Mouse (Mus musculus): ENCODE measurements around the gene Defb19. TPM values are rescaled to one million over a fixed set of nuclear protein-coding genes. Genes with fewer than 3 reads are reported as not detected.
A peak's percentile ranks its signal among the peaks of the same experiment; 100 is the strongest.

Gene Defb19
- polyA plus RNA-seq, 1 experiment, result not detected

GRCm38 (mm10) chr2:152620367-152621134, 40.4 kb upstream of the Defb19 start:
- Histone ChIP-seq H3K4me1 (ENCODE audit: control insufficient read depth, insufficient read depth, low read length) (peaks cover 2% of the 10 kb centered on the region; the same call in 1 of the 2 replicates), H3K4me3 (ENCODE audit: insufficient read depth, low read length) (no peak overlapping the region), H3K27ac (ENCODE audit: insufficient read depth, low read depth, low read length) (no peak overlapping the region)
- TF ChIP-seq POLR2A (IDR thresholded peaks at IDR 0.05; ENCODE audit: borderline replicate concordance, low read depth, low read length) (no peak), CTCF (IDR thresholded peaks at IDR 0.05; ENCODE audit: low read depth, low read length) (no peak)

GRCm38 (mm10) chr2:152617374-152617773, 37.3 kb upstream of the Defb19 start:
- Histone ChIP-seq H3K4me3 (ENCODE audit: insufficient read depth, low read length) (no peak overlapping the region), H3K4me1 (ENCODE audit: control insufficient read depth, insufficient read depth, low read length) (peaks cover 2% of the 10 kb centered on the region; the same call in 1 of the 2 replicates), H3K27ac (ENCODE audit: insufficient read depth, low read depth, low read length) (no peak overlapping the region)
- no peak for TF ChIP-seq CTCF (IDR thresholded peaks at IDR 0.05; ENCODE audit: low read depth, low read length)
- TF ChIP-seq POLR2A (IDR thresholded peaks at IDR 0.05; ENCODE audit: borderline replicate concordance, low read depth, low read length), result no peak

DNA sequence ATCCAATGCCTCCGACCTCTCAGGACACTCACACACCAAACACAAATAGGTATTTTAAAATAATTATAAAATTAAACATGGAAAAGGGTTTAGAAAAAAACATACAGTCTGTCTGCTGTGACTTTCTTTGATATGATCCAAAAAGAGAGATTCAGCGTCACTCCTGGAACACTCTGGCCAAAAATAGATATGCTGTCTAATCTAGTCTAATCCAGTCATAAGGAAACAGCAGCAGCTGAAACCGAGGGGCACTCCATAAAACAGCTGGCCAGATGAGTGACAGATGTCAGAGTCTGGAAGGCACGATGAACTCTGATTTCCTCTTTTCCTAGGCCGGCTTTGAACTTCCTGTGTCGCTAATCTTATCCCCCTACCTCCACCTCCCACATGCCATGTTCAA, 36.4 kb upstream of the Defb19 start:
- Histone ChIP-seq H3K27ac (ENCODE audit: insufficient read depth, low read depth, low read length) (no peak overlapping the region), H3K4me3 (ENCODE audit: insufficient read depth, low read length) (no peak overlapping the region), H3K4me1 (ENCODE audit: control insufficient read depth, insufficient read depth, low read length) (peaks cover 2% of the 10 kb centered on the region; the same call in 1 of the 2 replicates)
- no peak for TF ChIP-seq POLR2A (IDR thresholded peaks at IDR 0.05; ENCODE audit: borderline replicate concordance, low read depth, low read length)
- TF ChIP-seq CTCF (IDR thresholded peaks at IDR 0.05; ENCODE audit: low read depth, low read length), result no peak

DNA sequence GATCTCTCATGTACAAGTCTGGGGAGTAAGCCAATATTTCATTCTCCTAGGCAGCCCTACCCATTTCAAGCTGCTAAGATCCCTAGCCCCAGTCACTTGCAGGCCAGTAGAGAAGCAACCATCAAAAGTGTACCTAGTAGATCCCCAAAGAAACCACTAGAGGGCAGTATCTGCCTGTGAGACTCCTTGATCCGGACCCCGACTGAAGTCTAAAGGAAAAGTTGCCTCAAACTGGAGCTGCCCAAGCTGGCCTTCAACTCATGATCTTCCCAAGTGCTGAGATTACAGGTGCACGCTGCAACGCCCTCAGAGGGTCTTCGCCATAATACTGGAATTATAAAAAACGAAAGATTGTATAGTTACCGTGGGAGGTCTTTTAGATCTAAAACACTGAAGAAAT, 35.5 kb upstream of the Defb19 start:
- no peak overlapping the region for H3K4me3 ChIP-seq (ENCODE audit: insufficient read depth, low read length)
- H3K27ac ChIP-seq (ENCODE audit: insufficient read depth, low read depth, low read length), result no peak overlapping the region
- TF ChIP-seq CTCF (IDR thresholded peaks at IDR 0.05; ENCODE audit: low read depth, low read length) (peak; percentile 42; the same call in 1 of the 2 replicates), POLR2A (IDR thresholded peaks at IDR 0.05; ENCODE audit: borderline replicate concordance, low read depth, low read length) (no peak)
- 0 out of 2 replicates have a peak, but pooled peaks cover 2% of the 10 kb centered on the region for H3K4me1 ChIP-seq (ENCODE audit: control insufficient read depth, insufficient read depth, low read length)

DNA sequence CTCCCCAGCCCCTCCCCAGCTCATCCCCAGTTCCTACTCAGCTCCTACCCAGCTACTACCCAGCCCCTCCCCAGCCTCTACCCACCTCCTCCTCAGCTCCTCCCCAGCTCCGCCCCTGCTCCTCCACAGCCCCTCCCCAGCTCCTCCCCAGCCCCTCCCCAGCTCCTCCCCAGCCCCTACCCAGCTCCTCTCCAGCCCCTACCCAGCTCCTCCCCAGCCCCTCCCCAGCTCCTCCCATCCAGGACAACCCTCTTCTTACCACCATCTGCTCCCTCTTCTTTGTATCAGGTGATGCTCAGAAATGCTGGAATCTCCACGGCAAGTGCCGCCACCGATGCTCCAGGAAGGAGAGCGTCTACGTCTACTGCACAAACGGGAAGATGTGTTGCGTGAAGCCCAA, 32.1 kb upstream of the Defb19 start:
- TF ChIP-seq CTCF (IDR thresholded peaks at IDR 0.05; ENCODE audit: low read depth, low read length) (no peak), POLR2A (IDR thresholded peaks at IDR 0.05; ENCODE audit: borderline replicate concordance, low read depth, low read length) (no peak)
- H3K4me3 ChIP-seq (ENCODE audit: insufficient read depth, low read length), result no peak overlapping the region
- H3K27ac ChIP-seq (ENCODE audit: insufficient read depth, low read depth, low read length), result no peak overlapping the region
- H3K4me1 ChIP-seq (ENCODE audit: control insufficient read depth, insufficient read depth, low read length), result no peaks in the 10 kb centered on the region

- Histone ChIP-seq H3K4me1 (ENCODE audit: control insufficient read depth, insufficient read depth, low read length) (no peaks in the 10 kb centered on the region), H3K4me3 (ENCODE audit: insufficient read depth, low read length) (no peak overlapping the region), H3K27ac (ENCODE audit: insufficient read depth, low read depth, low read length) (no peak overlapping the region)
- no peak for TF ChIP-seq CTCF (IDR thresholded peaks at IDR 0.05; ENCODE audit: low read depth, low read length)
- no peak for TF ChIP-seq POLR2A (IDR thresholded peaks at IDR 0.05; ENCODE audit: borderline replicate concordance, low read depth, low read length)
Measured at GRCm38 (mm10) chr2:152608719-152609118, 28.6 kb upstream of the Defb19 start.

GRCm38 (mm10) chr2:152607746-152608145, 27.6 kb upstream of the Defb19 start:
- H3K4me1 ChIP-seq (ENCODE audit: control insufficient read depth, insufficient read depth, low read length), result no peaks in the 10 kb centered on the region
- H3K27ac ChIP-seq (ENCODE audit: insufficient read depth, low read depth, low read length), result no peak overlapping the region
- TF ChIP-seq CTCF (IDR thresholded peaks at IDR 0.05; ENCODE audit: low read depth, low read length), result no peak
- TF ChIP-seq POLR2A (IDR thresholded peaks at IDR 0.05; ENCODE audit: borderline replicate concordance, low read depth, low read length), result no peak
- H3K4me3 ChIP-seq (ENCODE audit: insufficient read depth, low read length), result no peak overlapping the region

GRCm38 (mm10) chr2:152604057-152604456, 23.9 kb upstream of the Defb19 start, which contains the start of gene Defb36:
Defb36 (plus strand) TSS chr2:152604327.
- no peak within 1 kb of the TSS for H3K4me3 ChIP-seq (ENCODE audit: insufficient read depth, low read length)
- peaks cover 3% of the 10 kb centered on the region for H3K4me1 ChIP-seq (ENCODE audit: control insufficient read depth, insufficient read depth, low read length)
- TF ChIP-seq POLR2A (IDR thresholded peaks at IDR 0.05; ENCODE audit: borderline replicate concordance, low read depth, low read length) (no peak), CTCF (IDR thresholded peaks at IDR 0.05; ENCODE audit: low read depth, low read length) (peak; percentile 38; the same call in 1 of the 2 replicates)
- H3K27ac ChIP-seq (ENCODE audit: insufficient read depth, low read depth, low read length), result no peak within 1 kb of the TSS

- H3K4me3 ChIP-seq (ENCODE audit: insufficient read depth, low read length), result no peak overlapping the region
- TF ChIP-seq POLR2A (IDR thresholded peaks at IDR 0.05; ENCODE audit: borderline replicate concordance, low read depth, low read length) (no peak), CTCF (IDR thresholded peaks at IDR 0.05; ENCODE audit: low read depth, low read length) (peak; percentile 42; the same call in 1 of the 2 replicates)
- no peak overlapping the region for H3K27ac ChIP-seq (ENCODE audit: insufficient read depth, low read depth, low read length)
- peaks cover 3% of the 10 kb centered on the region for H3K4me1 ChIP-seq (ENCODE audit: control insufficient read depth, insufficient read depth, low read length)
Measured at GRCm38 (mm10) chr2:152601275-152601960, 21.3 kb upstream of the Defb19 start.

DNA sequence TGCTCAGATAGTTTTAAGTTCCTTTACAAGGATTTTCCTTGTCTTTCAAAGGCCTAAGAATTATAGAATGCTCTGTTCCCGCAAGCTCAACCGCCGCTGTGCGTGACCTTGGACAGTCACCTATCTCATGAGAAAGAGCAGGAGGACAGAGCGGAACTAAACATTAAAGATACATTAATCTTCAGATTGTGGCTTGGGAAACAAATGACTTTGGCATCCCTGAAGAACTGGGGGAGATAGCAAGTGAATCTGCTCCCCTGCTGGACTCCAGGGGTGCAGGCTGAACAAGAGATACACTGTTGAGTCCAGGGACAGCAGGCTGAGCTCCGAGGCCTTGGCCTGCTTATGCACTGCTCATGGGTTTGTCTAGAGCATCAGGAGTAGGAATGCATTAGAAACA, 20.0 kb upstream of the Defb19 start:
- Histone ChIP-seq H3K4me1 (ENCODE audit: control insufficient read depth, insufficient read depth, low read length) (peaks cover 3% of the 10 kb centered on the region), H3K4me3 (ENCODE audit: insufficient read depth, low read length) (no peak overlapping the region), H3K27ac (ENCODE audit: insufficient read depth, low read depth, low read length) (no peak overlapping the region)
- TF ChIP-seq POLR2A (IDR thresholded peaks at IDR 0.05; ENCODE audit: borderline replicate concordance, low read depth, low read length) (no peak), CTCF (IDR thresholded peaks at IDR 0.05; ENCODE audit: low read depth, low read length) (no peak)
